Mouse (Mus musculus): Measurements from ENCODE around the gene Zmym5. TPM values are rescaled to one million over a fixed set of nuclear protein-coding genes. Genes with fewer than 3 reads are reported as not detected.

Zmym5 gene
- polyA plus RNA-seq, 1 experiment from 2014 or later: 18.2 TPM

GRCm38 (mm10) chr14:56751282-56751681, 60.2 kb downstream of the Zmym5 start:
- no peak overlapping the region for H3K4me3 ChIP-seq (ENCODE audit: low read depth, low read length)
- no peak overlapping the region for H3K9ac ChIP-seq (ENCODE audit: low read length)
- WGBS: 93% methylated on average over 4 of the region's 4 CpGs
- no peak for DNase-seq (ENCODE audit: low spot score)
- H3K4me1 ChIP-seq (replicated peaks; ENCODE audit: control insufficient read depth, insufficient read depth, low read length): no peaks in the 10 kb centered on the region
- ATAC-seq (replicated peaks; ENCODE audit: low FRiP score, low TSS enrichment, low read depth): no peak
- no peaks in the 10 kb centered on the region for H3K27me3 ChIP-seq (replicated peaks; ENCODE audit: control insufficient read depth, insufficient read depth, low read length)
- peaks cover 56% of the 10 kb centered on the region for H3K36me3 ChIP-seq (ENCODE audit: control insufficient read depth, insufficient read depth, low read length)
- no peak overlapping the region for H3K27ac ChIP-seq (ENCODE audit: low read depth)
- no peaks in the 10 kb centered on the region for H3K9me3 ChIP-seq (ENCODE audit: control insufficient read depth, low read length)
- H3K4me2 ChIP-seq (ENCODE audit: low read length): no peak overlapping the region

Other genes with a start within 250 kb of the Zmym5 start
- 8.8 and 10.3 TPM in 2 replicates for gene Cenpj, start 236.3 kb downstream of the Zmym5 start, polyA plus RNA-seq (2014; fragmentation: Nextera tagmentation; extraction: Ambion mirVana)
- gene Parp4, start 236.1 kb downstream of the Zmym5 start, polyA plus RNA-seq (2014; fragmentation: Nextera tagmentation; extraction: Ambion mirVana): 4.3 and 4.7 TPM in 2 replicates
- 27.4 and 29.5 TPM in 2 replicates for gene Mphosph8, start 143.5 kb downstream of the Zmym5 start, polyA plus RNA-seq (2014; fragmentation: Nextera tagmentation; extraction: Ambion mirVana)
- 31.1 and 34.7 TPM in 2 replicates for gene Pspc1, start 33.4 kb downstream of the Zmym5 start, polyA plus RNA-seq (2014; fragmentation: Nextera tagmentation; extraction: Ambion mirVana)
- gene Zmym2, start 74.9 kb upstream of the Zmym5 start, polyA plus RNA-seq (2014; fragmentation: Nextera tagmentation; extraction: Ambion mirVana): 37.6 and 45.9 TPM in 2 replicates
- 0.16 and 0.23 TPM in 2 replicates for gene Gja3, start 246.4 kb upstream of the Zmym5 start, polyA plus RNA-seq (2014; fragmentation: Nextera tagmentation; extraction: Ambion mirVana)